Mouse (Mus musculus) granulocyte monocyte progenitor cell, adult 5-6 weeks (primary cell): ENCODE measurements at regions not wholly inside any gene's neighbourhood (a gene's known extent, or its start where the extent isn't known, plus 50 kb on each side); places are given as distances from the start of the nearest gene placed in this dataset.

Source experiments
- ATAC-seq: replicated peaks from 2 replicates; pipeline ENCODE4 v1.8.0; 2016; ENCODE audit warnings: mild to moderate bottlenecking, moderate TSS enrichment, inconsistent platforms; ENCODE audit not compliant: poor library complexity, severe bottlenecking

DNA sequence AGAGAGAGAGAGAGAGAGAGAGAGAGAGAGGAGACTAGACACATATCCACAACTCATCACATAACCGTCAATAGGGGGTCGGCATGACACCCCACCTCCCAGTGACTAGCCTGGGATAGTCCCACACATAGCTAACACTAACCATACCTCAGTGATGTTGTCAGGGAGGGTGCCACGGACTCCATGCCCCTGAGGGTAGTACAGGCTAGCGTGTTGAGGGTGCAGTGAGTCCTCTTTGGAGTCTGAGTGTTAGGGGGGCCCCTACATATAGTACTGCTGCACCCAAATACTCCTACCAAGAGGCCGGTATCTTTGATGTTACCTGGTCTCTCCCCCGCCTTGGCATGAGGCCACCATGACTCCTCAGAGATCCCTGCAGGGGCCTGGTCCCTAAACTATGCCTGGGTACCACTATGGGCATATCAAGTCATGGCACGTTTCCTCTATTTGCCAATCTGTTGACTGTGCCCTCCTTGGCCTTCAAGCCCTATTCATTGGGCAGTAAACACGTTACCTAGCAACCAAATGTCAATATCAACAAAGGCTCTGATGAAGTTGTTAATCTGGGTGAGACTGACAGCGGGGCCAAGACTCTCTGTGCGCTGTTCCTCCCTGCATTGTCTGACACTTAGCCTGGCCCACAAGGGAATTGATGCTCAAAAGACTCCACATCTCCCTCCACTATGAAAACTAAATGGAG, 156.7 kb downstream of the Inhbb start:
- no peak for ATAC-seq

DNA sequence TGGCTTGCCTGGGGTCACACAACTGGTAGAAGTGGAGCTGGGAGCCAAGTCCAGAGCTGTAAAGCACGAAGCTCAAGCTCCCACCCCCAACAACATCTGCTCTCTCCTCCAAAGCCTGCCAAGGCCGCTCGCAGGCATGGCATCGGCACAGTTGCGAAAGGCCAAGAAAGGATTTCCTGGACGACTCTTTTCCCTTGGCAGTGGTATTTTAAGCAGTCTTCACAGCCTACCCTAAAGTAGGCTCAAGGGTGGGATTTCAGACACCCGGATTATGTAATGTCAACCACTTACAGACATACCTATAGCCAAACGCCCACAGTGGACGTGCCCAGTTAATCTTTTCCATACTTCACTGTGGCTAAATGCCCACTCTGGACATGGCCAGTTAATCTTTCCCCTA, 162.6 kb downstream of the Inhbb start:
- no peak for ATAC-seq

DNA sequence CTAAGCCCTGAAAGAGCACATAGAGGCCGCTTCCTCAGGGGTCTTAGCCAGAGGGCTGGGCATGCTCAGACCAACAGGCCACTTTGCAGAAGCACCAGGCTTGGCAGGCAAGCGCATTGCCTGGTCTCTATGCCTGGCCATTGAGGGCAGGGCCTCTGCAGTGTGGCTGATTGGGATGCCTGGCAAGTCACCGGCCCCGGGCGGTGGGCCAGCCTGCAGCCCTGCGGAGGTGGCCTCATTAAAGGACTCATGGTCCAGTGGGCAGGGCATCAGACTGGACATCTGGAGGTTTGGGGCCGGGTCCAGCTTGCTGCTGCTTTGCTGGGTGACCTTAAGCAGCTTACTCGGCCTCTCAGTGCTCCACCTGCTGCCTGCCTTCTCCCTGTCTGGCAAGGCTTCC, 165.3 kb downstream of the Inhbb start:
- no peak for ATAC-seq

DNA sequence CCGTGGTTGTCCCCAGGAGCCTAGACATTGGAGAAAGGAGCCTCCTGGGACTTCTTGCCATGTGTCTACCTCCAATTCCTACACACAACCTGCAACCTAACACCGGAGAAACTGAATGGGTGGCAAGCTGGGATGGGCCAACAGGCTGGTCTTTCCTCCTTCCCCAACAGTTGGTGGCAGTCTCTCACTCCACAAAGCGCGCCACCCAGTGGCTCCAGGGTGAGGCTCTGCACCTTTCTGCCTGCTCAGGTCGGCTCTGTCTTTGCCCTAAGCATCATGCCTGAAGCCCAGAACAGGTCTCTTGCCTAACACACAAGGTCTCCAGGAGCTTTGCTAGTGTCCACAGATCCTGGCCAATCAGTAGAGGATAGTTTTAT, 166.0 kb downstream of the Inhbb start:
- ATAC-seq, result no peak; the same call in 1 of the 2 replicates

DNA sequence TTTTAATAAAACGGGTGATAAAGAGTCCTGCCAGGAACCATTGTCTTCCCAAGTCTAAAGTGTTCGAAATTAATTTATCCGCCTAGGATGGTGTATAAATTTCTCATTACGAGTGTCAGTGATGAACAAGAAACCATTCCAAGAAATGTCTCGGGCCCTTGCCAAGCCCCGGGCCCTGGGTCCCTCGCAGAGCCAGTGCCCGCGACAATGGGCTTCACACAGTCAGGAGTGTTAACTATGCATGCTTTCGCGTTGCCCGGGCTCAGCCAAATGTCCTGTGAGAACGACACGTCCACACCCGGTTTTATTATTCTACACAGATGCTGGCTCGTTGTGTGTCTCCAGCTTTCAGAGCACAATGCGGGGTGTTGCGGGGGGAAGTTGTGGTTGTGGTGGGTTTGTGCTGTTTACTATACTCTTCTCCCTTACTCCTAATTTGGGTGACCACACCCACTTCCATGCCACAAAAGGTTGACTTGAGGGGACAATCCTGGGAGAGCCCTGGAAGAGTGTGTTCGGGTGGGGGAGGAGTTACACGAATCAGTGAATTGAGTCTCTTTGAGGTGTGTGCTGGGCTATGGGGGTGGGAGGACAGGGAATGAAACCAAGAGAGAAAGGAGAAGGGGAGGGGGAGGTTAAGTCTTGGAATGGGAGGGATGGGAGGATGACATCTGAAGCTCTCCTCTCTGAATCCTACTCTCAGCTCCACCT, 166.5 kb downstream of the Inhbb start:
- no peak for ATAC-seq

DNA sequence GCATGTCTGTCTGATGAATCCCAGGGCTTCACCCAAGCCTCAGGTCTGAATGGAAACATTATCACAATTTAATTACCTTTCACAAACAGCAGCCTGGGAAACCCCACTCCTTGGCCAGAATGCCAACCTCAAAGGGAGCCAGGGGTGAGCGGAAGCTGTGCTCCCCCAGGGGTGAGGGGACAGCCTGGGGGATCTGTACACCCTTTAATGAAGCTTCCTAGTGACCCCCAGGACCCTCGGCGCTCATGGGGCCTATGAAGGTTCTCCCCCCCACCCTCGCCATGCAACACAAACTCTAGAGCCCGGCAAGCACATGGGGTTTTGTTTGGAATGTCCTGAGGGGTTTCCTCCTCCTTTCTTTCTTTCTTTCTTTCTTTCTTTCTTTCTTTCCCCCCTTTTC, 167.1 kb downstream of the Inhbb start:
- ATAC-seq, result no peak

DNA sequence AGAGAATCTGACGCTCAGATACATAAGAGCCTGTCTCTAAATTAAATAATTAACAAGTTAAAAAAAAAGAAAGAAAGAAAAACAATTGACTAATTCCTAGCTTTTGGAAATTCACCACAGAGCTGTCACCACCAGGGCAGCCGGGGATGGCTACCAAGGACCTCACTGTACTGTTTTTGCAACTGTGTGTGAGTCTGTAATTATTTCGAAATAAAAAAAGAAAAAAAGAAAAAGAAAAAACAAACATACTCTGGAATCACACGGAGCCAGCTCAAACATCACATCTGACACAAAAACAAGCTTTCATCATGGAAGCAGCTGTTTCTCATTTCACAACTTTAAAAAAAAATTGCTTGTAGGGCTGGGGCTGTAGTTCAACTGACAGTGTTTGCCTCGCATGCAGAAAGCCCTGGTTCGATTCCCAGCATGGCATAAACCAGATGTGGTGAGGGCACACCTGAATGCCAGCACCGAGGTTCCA, 168.6 kb downstream of the Inhbb start:
- no peak for ATAC-seq

DNA sequence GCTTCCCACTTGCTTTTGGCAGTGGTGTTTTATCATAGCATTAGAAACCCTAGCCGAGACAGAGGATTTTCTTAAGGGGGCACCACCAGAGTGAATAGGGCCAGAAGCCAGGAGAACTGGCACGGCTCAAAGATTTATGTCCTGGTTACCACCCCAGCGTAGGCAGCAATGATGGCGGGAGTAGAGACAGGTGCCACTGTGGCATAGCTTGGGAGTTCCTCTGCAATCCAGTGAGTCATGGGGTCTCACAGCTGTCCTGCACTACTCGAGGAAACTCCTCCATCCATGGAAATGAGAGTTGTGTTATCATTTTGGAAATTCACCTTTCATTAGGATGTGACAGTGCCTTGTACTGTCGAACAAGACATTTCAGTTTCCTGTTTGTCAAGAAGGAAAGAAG, 169.6 kb downstream of the Inhbb start:
- ATAC-seq, result no peak

DNA sequence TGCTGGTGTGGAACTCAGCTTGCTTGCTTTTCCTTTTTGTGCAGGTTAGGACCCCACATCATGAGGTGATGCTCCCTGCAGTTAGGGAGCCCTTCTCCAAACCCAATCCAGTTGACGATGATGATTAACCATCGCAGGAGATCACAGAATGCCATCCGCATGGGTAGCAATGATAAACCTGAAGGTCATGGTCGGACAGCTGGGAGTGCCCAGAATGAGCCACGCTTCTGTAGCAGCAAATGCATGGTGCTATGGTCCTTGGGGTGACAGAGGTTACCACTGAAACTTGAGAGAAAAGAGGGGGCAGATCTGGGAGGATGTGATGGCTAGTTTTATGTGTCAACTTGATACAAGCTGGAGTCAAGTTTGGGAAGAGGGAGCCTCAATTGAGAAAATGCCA, 170.3 kb downstream of the Inhbb start:
- no peak for ATAC-seq

DNA sequence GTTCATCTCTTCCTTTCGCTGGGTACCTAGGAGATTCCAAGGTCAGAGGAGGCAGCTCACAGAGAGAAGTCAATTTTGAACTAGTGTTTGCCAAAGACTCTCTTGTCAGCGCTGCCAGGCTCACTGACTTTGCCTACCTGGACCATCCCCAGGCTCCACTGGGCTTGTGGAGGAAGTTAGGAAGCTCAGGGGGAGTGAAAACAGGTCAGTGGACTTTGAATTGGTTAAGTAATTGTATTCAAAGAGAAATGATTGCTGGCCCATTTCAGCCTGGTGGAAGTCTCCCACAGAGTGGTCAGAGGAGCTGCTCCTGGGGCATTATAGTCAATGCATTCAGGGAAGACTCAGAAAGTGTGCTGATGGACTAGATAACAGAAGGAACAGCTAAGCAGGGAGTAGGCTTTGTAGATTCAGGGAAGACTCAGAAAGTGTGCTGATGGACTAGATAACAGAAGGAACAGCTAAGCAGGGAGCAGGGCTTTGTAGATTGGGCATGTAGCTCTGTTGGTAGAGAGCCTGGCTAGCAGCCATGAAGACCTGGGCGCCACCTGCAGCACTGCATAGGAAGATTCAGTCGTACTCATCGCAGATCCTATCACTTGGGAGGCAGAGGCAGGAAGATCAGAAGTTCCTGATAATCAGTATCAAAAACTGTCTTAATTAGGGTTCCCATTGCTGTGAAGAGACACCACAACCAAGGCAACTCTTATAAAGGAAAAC, 173.1 kb downstream of the Inhbb start:
- no peak for ATAC-seq

DNA sequence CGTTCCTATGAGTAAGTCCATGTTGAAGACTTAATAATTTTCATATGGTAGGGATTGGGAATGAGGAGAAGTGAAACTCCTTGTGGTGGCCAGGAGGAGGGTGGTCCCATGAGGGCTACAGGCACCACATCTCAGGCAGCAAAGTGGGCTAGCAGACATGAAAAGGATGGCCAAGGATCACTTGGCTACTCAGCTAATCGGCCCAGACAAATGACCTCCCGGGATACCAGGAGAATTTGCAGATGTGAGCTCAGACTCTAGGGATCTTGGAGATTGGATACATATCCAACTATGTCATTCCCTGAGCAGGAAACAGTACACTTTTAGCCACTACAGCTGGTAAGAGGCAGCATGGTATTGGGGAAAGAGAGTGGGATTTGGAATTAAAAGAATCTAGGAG, 174.9 kb downstream of the Inhbb start:
- ATAC-seq, result no peak

DNA sequence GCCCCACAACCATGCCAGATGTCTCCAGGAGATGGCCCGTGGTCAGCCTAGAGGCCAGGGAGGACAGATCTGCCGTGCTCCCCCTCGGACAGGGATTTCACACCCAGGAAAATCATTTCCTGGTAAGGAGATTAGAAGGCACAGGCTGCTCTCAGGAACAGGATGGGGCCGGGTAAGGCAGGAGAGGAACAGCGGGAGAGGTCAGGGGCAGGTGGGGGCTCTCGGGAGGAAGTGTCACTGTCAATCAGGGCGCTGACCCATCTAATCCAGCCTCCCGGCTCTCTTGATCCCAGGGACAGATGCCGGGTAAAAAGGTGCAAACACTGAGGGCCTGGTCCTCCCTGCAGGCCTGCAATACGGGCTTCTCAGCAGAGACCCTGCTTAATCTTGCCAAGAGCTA, 183.6 kb downstream of the Inhbb start:
- ATAC-seq, result no peak

DNA sequence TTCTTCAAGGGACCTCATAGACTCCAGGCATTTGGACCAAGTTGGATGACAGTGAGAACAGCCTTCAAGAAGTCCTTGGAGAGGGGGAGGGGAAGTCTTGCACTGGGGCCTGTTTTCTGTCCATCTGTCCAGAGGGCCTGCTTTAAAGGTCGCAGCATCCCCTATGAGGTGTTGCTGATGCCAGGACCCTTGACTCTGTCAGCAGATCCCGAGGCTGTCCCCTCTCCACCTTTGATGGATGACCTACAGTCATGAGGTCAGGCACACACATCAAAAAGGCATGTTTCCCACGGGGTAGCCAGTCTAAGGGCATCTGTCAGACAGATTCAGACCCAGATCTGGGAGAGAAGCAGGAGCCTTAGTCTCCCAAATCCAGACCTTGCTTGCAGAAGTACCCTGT, 183.4 kb upstream of the Gli2 start:
- ATAC-seq, result no peak

DNA sequence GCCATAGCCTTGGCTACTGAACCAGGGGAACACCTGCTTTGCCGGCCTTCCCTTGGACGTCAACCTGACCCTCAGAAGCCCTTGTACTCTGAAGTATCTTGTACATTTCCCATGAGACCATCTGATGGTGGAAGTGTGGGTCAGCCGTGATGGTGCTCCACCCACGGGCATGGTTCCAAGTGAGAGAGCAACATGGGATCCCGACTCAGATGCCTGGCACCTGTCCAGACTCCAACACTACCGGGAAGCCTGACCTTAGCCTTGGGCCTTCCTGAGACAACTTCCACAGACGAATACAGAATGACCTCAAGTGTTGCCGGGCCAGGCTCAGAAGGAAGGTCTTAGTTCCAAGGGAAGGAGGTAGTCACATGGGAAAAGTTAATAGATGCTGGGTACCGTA, 181.0 kb upstream of the Gli2 start:
- ATAC-seq, result no peak

DNA sequence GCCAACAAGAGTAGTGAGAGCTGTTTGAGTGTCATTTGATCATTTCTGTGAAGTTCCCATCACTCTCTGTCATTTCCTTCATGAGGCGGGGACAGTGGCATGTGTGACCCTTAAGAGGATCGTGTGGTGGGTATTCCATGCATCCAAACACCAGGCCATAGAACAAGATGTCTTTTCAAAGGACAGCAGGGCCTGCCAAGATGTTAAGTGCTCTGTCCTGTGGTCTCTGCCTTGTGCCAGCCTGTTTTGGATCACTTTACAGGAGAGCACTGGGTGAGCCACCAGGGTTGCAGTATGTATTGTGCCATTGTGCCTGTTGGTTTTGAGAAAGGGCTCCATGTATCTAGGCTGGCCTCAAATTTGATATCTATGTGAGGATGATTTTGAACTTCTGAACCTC, 173.6 kb upstream of the Gli2 start:
- no peak for ATAC-seq

DNA sequence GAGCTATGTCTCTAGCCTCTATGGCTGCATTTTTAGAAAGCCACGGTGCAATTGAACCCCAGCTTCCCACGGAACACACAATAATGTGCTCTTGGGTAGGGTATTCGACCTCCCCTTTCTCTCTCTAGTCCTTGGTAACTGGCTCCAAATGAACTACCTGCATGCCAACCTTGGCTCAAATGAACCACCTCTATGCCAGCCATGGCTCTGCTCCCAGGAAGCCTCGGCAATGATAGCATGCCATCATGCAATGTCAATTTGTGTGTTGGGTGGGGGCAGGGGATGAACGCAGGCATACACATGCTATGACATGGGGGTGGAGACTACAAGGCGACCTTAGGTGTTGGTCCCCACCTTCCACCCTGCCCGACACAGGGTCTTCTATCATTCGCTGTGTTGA, 170.5 kb upstream of the Gli2 start:
- ATAC-seq, result no peak

DNA sequence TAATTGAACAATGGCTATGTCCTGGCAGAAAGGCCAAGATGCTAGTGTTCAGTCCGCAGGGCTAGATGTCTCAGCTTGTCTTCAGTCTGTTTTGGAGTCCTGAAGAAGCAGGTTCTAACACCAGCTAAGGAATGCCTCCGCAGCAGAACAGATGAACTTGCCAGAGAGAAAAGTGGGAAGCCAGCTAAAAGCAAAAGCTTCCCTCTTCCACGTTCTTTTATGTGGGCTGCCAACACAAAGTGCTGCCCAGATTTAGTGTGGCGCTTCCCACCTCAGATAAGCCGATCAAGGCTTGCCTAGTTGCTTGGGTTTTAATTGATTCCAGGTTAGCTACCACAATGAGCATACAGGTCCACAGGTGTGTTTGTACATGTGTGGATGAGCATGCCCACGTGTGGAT, 168.5 kb upstream of the Gli2 start:
- ATAC-seq, result no peak

DNA sequence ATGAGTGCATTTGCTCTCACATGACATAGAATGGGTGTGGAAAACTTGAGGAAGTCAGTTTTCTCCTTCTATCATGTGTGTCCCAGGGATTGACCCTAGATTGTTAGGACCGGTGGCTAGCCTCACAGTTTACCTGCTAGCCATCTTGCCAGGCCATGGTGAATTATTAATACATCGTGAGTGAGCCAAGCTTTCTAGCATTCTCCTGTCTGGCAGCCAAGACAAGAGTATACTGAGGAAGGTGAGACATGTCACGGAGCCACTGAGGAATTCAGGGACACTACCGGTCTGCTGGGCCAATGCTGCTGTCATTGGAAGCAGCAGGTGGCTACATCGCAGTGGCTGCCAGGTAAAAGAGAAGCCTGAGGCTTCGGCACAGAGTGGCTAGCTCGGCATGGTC, 167.6 kb upstream of the Gli2 start:
- no peak for ATAC-seq

DNA sequence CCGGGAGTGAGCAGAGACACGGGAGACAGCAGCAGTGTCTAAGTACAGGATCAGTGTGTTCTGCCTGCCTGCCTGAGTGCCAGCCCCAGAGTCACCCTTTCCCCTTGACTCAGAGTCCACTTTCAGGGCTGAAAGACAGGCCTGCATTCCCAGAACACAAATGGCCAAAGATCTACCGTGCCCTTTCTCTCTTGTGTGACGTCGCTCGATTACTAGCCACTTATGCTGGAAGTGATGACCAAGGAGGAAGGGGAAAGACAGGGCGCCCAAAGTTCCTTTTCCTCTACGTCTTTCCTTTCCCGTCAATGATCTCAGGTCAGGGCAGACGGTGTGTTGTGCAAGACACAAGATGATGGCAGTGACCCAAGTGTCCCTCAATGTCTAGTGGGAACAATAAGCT, 166.4 kb upstream of the Gli2 start:
- ATAC-seq, result no peak

DNA sequence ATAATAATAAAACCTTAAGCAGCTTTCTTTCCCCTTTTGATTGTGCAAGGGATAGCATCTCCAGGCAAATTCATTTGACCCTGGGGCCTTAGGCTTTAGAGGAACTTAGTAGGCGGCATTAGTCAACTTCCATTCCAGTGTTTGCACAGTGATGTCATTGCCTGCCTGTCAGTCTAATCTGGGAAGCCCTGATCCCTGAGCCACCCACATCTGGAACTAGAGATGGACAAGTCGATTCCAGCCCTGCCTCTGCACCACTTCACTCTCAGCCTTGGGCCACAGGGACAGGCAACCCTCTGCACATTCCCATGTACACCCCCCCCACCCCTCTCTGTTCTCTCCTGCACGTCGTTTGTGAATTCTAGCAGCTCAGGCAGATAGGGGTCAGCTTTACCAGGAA, 164.0 kb upstream of the Gli2 start:
- no peak for ATAC-seq

DNA sequence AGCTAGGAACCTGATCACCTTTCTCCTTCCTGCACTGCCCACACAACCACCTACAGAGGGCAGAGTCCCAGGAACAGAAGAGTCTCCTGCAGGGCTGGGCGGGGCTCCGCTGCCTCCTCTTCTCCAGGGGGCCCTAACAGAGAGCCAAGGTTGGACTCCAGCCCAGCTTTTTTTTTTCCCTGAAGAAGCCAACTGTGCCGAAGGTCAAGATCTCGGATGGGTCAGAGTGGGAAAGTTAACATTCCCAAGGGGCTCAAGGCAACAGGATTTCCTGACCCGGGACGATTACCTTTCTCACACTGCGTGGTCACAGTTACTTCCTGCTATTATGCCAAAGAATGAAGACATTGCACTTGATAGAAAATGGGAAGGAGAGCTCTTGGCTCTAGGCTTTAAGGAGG, 156.2 kb upstream of the Gli2 start:
- no peak for ATAC-seq

DNA sequence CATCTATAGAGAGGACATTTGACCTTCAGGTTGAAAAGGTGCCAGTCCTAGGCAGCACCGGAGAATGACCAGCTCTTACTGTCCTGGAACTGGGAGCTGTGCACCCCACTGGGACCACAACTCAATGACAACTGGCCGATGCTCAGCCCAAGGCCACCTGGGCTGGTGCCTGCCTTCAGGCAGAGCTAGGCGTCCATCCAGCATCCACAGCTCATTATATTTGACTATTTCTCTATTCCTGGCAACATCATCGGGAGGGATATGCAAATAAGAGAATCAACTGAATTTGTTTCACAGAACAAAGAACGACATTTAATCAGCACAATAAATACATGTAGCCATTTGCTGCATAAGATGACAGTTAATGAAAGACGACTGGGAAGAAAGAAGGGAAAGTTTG, 149.0 kb upstream of the Gli2 start:
- no peak for ATAC-seq
